Mouse (Mus musculus) C2C12 (cell line): ENCODE data around the gene Lrg1.

Experiments used
- CTCF ChIP-seq: IDR thresholded peaks from one replicate; pipeline ENCODE4 v1.5.1; 2011; ENCODE audit not compliant: control insufficient read depth, insufficient read depth, insufficient read length
- USF1 ChIP-seq: IDR thresholded peaks from one replicate; pipeline ENCODE4 v1.6.1; 2011; ENCODE audit warnings: low read depth, mild to moderate bottlenecking, control low read depth, moderate library complexity

GRCm38 (mm10) chr17:56123681-56124340, 2.0 kb upstream of the Lrg1 start:
- TF ChIP-seq USF1 (no peak), CTCF (no peak)
